ENCODE assay signal across 7 mouse cellular contexts in the genomic region with DNA sequence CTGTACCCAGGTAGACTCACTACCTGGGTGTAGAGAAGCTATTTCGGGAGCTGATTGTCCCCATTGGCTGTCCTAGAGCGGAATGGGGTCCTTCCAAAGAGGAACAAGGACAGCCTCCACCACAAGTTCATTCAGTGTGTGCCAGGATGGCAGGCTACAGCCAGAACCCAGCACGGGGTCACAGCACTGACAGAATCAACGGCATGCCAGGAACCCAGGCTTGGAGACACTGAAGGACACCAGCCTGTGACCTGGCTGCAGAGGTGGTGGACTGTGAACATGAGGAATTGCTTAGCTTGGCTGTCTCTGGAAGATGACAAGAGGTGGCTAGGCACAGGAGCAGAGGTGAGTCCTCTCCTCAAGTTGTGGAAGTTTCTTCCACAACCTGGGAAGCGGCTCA.
"Had no signal": no experiment of that assay in that cellular context is flagged by ENCODE, and none has a peak within 500 bp of the region (broad histone marks: within the 10 kb centered on the region; RNA-seq: fewer than 3 reads in every experiment).

No protein-coding gene starts in this region.

- H3K4me1 ChIP-seq: midbrain, embryonic 13.5 days had no signal

- H3K27ac ChIP-seq: left cerebral cortex, adult 2 months; limb, embryonic 15.5 days; liver, embryonic 14.5 days; midbrain, embryonic 13.5 days had no signal

- DNase-seq: lung, adult 18-20 months; right cerebral cortex, postnatal 14 days; thymus, postnatal 36 days had no signal

- H3K4me2 ChIP-seq: limb, embryonic 15.5 days; midbrain, embryonic 13.5 days had no signal

- ATAC-seq: midbrain, embryonic 13.5 days had no signal

- H3K4me3 ChIP-seq: left cerebral cortex, adult 2 months; limb, embryonic 15.5 days; midbrain, embryonic 13.5 days had no signal

- H3K36me3 ChIP-seq: limb, embryonic 15.5 days; midbrain, embryonic 13.5 days had no signal

- H3K9me3 ChIP-seq: limb, embryonic 15.5 days; midbrain, embryonic 13.5 days had no signal

- H3K9ac ChIP-seq: limb, embryonic 15.5 days; liver, embryonic 14.5 days; midbrain, embryonic 13.5 days had no signal

- H3K27me3 ChIP-seq: limb, embryonic 15.5 days; midbrain, embryonic 13.5 days had no signal
